Mouse (Mus musculus): ENCODE data around the gene Alkbh7.

DNA sequence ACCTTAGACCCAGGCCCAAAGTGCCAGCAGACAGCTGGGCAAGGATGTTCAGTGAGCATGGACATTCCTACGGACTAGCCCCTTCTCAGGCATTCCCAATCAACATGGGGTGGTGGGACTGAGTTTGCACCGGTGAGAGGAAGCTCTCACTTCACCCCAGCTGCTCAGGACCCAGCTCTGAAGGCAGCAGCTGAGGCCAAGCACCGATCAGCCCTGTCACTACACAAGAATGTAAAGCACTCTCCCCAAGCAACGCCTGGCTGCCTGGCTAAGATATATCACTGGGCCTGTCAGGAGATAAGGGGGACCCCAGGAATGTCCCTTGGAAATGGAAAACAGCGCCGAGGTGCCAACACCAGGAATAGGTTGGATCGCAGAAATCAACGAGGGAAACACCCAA, 4.1 kb downstream of the Alkbh7 start:
- no peak for TF ChIP-seq CTCF (IDR thresholded peaks at IDR 0.05; ENCODE audit: insufficient read depth, low read depth, low read length)
- TF ChIP-seq POLR2A (IDR thresholded peaks at IDR 0.05; ENCODE audit: insufficient read depth, low read depth, low read length) = no peak

Measured in olfactory bulb, adult 2 months (tissue).